8 mouse cellular contexts compared by ENCODE assay signal in genomic region chr19:22448340-22449288, GRCm38 (mm10).
A peak's percentile ranks its signal among the peaks of the same experiment; 100 is the strongest.
DNase-seq lines count a peak whose midpoint lies in the region; ATAC-seq lines count a peak whose summit lies in the region.

No protein-coding gene starts in this region.

- ATAC-seq in liver, embryonic 11.5 days (replicated peaks; ENCODE audit: low FRiP score), result no peak
- ATAC-seq in forebrain, embryonic 11.5 days (replicated peaks; ENCODE audit: low FRiP score), result peak; percentile 61
- no peak for ATAC-seq in intestine, embryonic 15.5 days

- peak overlapping the region; percentile 41; the same call in 1 of the 2 replicates for H3K4me2 ChIP-seq in liver, embryonic 11.5 days
- H3K4me2 ChIP-seq in forebrain, embryonic 11.5 days (ENCODE audit: low read depth, low read length, severe bottlenecking), result peak overlapping the region; percentile 70
- H3K4me2 ChIP-seq in intestine, embryonic 15.5 days (replicated peaks), result peak overlapping the region; percentile 58

- no peak overlapping the region for H3K27ac ChIP-seq in liver, embryonic 11.5 days (ENCODE audit: low read depth, low read length)
- H3K27ac ChIP-seq in forebrain, embryonic 11.5 days (ENCODE audit: low read depth, low read length), result no peak overlapping the region
- H3K27ac ChIP-seq in intestine, embryonic 15.5 days, result no peak overlapping the region

- no peak overlapping the region for H3K4me3 ChIP-seq in liver, embryonic 11.5 days (ENCODE audit: low read depth, low read length)
- H3K4me3 ChIP-seq in forebrain, embryonic 11.5 days (ENCODE audit: low read depth, low read length), result peak overlapping the region; percentile 31
- H3K4me3 ChIP-seq in intestine, embryonic 15.5 days (replicated peaks), result peak overlapping the region; percentile 11

- no peak for DNase-seq in liver, embryonic 11.5 days (ENCODE audit: low spot score)
- no peak for DNase-seq in liver
- peak; percentile 50 for DNase-seq in forebrain, embryonic 11.5 days (ENCODE audit: low spot score)
- DNase-seq in retina, postnatal 1 day, result peak; percentile 9
- DNase-seq in adrenal gland, adult 2 months, result no peak
- DNase-seq in urinary bladder, adult 2 months (ENCODE audit: low spot score), result no peak
- no peak for DNase-seq in adrenal gland, adult 8-10 months

- H3K9ac ChIP-seq in liver, embryonic 11.5 days (ENCODE audit: low read depth, low read length), result no peak overlapping the region
- peak overlapping the region; percentile 32 for H3K9ac ChIP-seq in forebrain, embryonic 11.5 days (ENCODE audit: low read length)
- H3K9ac ChIP-seq in intestine, embryonic 15.5 days, result no peak overlapping the region

- no peaks in the 10 kb centered on the region for H3K27me3 ChIP-seq in liver, embryonic 11.5 days (replicated peaks; ENCODE audit: control insufficient read depth, insufficient read depth, low read length)
- no peaks in the 10 kb centered on the region for H3K27me3 ChIP-seq in forebrain, embryonic 11.5 days (ENCODE audit: control insufficient read depth, insufficient read depth, low read length)
- no peaks in the 10 kb centered on the region; the same call in 1 of the 2 replicates for H3K27me3 ChIP-seq in intestine, embryonic 15.5 days (replicated peaks)

- no peaks in the 10 kb centered on the region for H3K9me3 ChIP-seq in liver, embryonic 11.5 days (ENCODE audit: control insufficient read depth, low read length)
- H3K9me3 ChIP-seq in forebrain, embryonic 11.5 days (ENCODE audit: control insufficient read depth, low read length), result no peaks in the 10 kb centered on the region
- no peaks in the 10 kb centered on the region for H3K9me3 ChIP-seq in intestine, embryonic 15.5 days

- no peaks in the 10 kb centered on the region for H3K4me1 ChIP-seq in liver, embryonic 11.5 days (replicated peaks; ENCODE audit: control insufficient read depth, insufficient read depth, low read length)
- H3K4me1 ChIP-seq in forebrain, embryonic 11.5 days (replicated peaks; ENCODE audit: control insufficient read depth, insufficient read depth, low read length), result peaks cover 2% of the 10 kb centered on the region; the same call in 1 of the 2 replicates
- 0 out of 2 replicates have a peak, but pooled peaks cover 2% of the 10 kb centered on the region for H3K4me1 ChIP-seq in intestine, embryonic 15.5 days (replicated peaks)

- H3K36me3 ChIP-seq in liver, embryonic 11.5 days (ENCODE audit: control insufficient read depth, insufficient read depth, low read length), result no peaks in the 10 kb centered on the region
- H3K36me3 ChIP-seq in forebrain, embryonic 11.5 days (ENCODE audit: control insufficient read depth, insufficient read depth, low read length), result no peaks in the 10 kb centered on the region
- H3K36me3 ChIP-seq in intestine, embryonic 15.5 days, result no peaks in the 10 kb centered on the region

- 42% methylated on average over 20 of the region's 20 CpGs for WGBS in liver, embryonic 11.5 days
- WGBS in forebrain, embryonic 11.5 days, result 23% methylated on average over 20 of the region's 20 CpGs
- WGBS in intestine, embryonic 15.5 days, result 34% methylated on average over 20 of the region's 20 CpGs

Comparison
In these comparisons a context has a peak if more than half of its experiments do, and no peak if none do; other contexts are left out.
1. DNase-seq: peak in forebrain, embryonic 11.5 days (single experiment) and retina, postnatal 1 day (single experiment); none in liver, embryonic 11.5 days (single experiment), liver (single experiment), adrenal gland, adult 2 months (single experiment), urinary bladder, adult 2 months (single experiment) and adrenal gland, adult 8-10 months (single experiment).
2. Peak in every context shown above with its lines, with median percentiles within 50 percentile points of each other: H3K4me2 ChIP-seq.